Mouse (Mus musculus) right cerebral cortex, postnatal 36 days (tissue): ENCODE results near the gene Abhd14b.

ENCODE experiments used
- DNase-seq, 2 experiments: peaks; one replicate each; pipeline ENCODE4 v3.0.0; 2022; ENCODE audit warnings: low spot score in 2 of 2, mixed read lengths in 1 of 2

The Abhd14b gene

DNA sequence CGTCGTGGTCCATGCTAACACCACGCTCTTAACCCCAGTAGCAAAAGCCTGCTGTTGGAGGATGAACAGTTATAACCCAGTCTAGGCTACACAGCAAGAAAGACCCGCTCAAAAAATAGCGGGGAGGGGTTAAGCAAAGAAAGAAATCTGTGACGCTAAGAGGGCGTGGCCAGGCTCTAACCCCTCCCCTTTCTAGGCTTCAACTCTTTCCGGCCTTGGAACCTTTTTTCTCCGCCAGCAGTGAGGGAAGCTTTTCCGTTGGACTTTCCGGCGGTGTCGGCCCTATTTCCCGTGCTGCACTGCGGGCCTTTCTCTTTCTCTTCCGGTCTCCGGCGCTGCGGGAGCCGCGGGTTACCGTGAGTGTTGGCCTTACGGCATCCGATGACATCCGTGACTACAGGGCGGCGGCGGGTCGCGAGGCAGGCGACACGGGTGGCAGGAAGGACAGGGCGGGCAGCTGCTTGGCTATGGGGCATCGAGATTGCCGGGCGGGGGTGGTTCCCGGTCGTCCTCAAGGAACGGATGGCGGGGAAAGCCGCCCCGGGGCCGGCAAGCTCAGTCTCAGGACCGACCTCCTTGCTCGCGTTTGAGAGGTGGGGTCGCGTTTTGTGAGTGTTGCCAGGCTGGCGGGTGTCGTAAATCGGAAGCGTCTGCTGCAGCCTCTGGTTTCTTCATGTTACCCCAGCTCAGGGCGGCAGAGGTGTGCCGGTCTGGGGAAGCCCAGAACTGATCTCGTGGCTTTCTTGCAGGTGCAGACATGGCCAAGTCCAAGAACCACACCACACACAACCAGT lies 17.8 kb upstream of the Abhd14b start, which contains the start of gene Rpl29:
Rpl29 (plus strand) TSS at position 234 of the 794 bp plus-strand sequence.
- peak; percentile 87 to 89 for DNase-seq

DNA sequence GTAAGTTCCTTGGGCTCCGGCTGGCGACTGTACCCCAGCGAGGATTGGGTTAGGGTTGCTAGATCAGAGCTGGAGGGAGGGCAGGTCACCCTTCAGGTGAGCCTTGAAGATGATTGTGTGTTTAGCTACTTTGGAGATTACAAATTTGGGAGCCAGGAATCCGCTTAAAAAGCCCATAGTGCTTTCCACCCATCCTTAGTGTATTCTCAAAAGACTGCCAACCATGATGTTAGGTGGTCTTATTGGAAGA lies 17.3 kb upstream of the Abhd14b start:
- DNase-seq = no peak

DNA sequence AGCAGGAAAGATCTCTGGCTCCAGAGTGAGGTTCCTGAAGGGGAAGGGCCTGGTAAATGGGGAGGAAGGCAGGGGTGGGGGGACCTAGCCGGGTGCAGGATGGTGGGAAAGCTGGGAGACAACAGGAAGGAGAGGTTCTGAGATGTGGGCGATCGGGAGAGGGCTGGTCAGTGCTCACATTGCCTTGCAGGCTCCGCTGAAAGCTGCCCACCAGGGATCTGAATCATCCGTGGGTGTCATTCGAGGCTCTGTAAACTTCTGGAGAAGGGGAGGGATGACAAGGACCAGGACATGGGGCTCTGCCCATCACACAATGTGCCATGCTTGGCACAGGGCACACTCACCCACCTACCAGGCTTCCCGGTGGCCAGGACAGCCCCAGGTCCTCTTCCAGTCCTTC lies 13.9 kb upstream of the Abhd14b start:
- peak in 1 of 2 experiments; percentile 58 for DNase-seq

DNA sequence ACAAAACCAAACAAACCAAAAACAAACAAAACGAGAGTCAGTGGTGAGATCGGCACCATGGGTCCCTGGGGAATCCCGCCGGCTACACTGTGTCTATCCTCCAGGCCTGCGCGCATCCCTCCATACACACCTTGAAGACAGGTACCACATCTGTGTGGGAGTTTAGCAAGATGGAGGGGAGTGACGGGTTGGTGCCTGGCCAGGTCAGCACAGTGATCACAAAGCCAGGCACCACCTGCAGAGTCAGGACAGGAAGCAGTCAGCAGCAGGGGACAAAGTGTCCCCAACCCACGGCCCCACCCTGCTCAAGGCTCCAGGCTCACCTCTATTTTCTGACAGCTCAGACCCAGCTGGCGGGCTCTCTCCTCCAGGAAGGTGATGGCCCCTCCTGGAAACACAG lies 10.7 kb upstream of the Abhd14b start:
- DNase-seq = no peak

DNA sequence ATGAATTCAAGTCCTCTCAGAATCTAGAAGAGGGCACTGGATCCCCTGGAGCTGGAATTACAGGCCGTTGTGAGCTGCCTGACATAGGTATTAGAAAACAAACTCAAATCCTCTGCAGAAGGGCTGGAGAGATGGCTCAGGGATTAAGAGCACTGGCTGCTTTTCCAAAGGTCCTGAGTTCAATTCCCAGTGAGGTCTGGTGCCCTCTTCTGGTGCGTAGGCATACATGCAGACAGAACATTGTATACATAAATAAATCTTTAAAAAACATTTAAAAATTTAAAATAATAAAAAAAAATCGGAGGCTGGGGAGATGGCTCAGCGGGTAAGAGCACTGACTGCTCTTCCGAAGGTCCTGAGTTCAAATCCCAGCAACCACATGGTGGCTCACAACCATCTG lies 4.6 kb upstream of the Abhd14b start:
- no peak for DNase-seq

DNA sequence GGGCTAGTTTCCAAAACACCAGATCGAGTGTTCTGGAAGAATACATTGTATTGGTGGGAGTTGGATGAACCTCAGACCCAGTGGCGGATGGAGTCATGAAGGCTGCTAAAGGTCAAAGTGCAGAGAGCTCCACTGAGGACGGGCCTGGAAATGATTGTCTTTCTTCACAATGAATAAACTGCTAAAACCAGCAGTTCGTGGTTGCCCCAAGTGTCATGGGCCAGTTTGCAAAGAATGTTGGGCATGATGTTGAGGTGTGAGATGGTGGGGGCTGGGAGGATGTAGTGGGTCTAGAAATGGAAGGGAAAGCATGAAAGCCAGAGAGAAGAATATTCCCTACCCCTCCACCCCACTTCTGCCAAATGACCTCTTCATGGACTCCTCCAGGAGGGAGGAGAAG lies 2.4 kb upstream of the Abhd14b start:
- DNase-seq = no peak

DNA sequence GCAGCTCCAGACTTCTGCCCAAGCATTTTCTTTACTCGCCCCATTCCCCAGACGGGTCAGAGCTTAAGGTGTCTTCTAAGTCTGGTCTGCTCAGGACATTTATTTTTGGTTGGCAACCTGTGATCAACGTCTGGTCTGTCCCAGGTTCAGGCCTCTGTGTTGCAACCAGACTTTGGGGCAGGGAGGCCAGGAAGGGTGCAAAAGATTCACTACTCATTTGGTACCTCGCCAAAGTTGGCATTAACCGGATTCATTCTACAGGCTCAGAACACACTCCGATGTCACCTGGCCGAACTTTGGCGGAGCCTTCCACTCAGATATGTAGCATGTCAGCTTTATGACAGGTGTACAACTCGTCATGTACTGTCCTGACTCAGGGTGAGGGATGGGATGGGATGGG lies 692 bp downstream of the Abhd14b start:
- DNase-seq = no peak

DNA sequence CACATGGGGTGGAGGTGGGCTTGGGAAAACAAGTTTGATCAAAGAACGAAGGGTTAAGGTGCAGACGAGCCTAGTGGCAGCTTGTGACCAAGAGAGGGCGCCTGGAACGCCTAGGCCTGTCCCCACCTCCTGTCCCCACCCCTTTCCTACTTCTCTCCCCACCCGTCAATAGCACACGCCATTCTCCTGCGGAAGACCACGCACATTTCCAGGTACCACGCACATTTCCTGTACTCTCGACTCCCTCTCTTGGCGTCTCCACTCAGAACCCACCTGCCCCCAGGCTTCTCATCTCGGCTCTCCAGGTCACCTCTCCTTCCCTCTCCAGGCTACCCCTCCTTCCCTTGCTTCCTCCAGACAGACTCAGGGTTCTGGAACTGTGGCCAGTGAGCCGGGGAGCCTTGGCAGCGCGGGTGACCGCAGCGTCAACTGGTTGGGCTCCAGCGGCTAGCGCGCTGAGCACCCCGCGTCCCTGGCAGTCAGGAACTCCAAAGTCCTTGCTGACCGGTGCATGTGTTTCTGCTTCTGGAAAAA lies 1.3 kb downstream of the Abhd14b start:
- DNase-seq = peak; percentile 53 to 73

DNA sequence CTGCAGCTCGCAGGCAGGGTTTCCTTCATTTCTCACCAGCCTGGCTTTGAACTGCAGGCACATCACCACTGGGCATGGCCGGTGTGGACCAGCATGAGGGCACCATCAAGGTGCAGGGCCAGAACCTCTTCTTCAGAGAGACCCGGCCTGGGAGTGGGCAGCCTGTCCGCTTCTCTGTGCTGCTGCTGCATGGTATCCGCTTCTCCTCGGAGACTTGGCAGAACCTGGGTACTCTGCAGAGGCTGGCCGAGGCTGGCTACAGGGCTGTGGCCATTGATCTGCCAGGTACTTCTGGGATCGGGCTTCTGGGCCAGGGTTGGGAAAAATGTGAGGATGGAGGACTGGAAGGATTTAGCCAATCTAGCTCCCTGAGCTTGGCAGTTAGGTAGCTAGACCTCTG lies 2.7 kb downstream of the Abhd14b start:
- DNase-seq = no peak

DNA sequence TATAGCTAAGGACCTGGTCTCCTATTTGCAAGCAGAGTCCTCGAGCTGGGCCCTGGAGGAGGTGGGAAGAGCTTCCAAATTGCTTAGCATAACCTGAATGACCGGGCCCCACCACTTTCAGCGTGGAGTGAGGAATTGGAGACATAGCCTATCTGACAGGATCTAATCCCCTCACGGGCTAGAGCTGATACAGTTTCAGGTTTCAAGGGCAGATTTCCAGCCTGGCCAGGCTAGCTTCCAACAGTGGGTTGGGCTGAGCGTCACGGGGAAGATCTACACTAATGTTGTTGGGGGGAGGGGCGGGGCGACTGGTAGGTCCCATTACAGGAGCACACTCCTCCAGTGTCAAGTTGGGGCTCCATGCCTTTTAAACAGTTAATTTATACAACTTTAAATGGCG lies 3.4 kb downstream of the Abhd14b start:
- DNase-seq = no peak

DNA sequence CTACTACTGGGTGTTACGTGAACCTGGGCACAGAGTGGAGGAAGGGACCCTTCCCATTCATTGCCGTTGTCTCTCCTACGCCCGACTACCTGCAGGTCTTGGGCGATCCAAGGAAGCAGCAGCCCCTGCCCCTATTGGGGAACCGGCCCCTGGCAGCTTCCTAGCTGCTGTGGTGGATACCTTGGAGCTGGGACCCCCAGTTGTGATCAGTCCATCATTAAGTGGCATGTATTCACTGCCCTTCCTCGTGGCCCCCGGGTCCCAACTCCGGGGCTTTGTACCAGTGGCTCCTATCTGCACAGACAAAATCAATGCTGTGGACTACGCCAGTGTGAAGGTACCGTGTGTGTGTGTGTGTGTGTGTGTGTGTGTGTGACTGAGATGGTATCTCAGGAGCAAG lies 4.0 kb downstream of the Abhd14b start:
- DNase-seq = no peak

DNA sequence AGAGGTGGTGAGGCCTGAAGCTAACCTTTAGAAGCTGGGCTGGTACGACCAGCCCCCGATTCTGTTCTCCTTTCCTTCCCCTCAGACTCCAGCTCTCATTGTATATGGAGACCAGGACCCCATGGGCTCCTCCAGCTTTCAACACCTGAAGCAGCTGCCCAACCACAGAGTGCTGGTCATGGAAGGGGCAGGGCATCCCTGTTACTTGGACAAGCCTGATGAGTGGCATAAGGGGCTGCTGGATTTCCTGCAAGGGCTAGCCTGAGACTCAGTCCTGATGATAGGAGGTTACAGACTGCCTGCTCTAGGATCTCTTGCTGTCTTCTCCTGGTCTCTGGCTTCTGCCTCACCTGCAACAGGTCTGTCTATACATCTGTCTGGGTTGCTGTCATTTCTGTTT lies 4.6 kb downstream of the Abhd14b start:
- DNase-seq = no peak

DNA sequence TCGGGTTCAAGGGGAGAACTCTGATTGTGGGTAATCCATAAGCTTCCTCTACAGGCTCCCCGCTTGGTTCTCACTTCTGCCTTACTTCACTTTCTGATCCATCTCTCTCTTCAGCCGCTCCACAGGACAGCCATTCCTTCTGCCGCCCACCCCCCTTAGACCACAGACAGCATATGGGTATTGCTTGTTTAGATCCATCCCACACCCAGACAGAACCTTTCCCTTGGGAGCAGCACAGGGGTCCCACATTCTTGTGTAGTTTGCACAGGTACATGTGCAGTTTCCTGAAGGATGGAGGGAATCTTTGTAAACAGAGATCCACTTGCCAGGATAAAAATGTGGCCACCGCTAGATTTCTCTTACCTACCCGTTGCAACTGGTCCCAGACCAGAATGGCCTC lies 5.1 kb downstream of the Abhd14b start:
- no peak for DNase-seq

DNA sequence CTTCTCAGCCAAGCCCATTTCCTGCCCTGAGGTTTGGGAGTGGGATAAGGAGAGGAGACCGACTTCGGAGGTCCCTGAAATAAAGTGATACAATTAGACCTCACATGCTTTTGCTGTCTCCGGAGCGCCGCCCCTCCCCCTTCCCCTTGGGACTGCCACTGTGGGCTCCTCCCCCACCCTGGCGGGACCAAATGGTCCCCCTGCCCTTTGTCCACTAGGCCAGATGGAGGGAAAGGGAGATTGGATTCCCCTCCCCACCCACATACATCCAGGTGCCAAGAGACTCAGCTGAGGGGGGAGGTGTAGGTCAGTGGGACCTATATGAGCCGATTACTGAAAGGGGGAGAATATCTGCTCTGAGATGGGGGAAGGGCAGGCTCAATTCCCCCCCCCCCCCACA lies 5.6 kb downstream of the Abhd14b start:
- DNase-seq = no peak

DNA sequence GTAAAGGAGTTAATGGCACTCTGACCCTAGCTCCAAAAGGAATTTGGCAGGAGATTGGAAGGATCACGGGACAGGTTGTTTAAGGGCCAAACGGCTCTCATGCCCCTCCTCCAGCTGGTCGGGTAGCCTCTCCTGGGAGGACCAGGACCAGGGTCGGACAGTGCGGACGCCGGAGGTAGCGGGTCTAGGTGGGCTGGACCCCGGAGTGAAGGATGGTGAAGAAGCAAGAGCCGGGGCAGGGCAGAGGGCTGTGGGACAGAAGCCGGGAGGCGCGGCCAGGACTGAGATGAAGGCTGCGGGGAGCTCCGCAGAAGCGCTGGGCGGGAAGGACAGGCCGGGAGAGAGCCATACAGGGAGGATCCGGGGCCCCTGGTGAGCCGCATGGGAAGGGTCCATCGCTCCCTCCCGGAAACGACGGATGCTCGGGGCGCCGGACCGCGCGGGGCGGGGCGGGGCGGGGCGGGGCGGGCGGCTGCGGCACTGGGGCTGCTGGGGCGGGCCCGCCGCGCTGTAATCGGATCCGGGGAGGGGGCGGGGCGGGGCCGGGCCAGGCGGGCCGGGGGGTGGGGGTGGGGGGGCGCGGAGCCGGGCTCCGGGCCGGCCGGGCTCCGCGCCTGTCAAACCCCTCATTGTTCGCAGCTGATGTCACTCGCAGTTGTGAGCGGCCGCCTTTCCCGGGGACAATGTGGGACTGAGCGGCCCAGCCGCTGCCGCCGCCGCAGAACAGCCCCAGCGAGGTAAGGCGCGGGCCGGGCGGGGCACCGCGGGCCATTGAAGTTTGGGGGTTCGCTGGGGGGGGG lies 6.2 kb downstream of the Abhd14b start, which contains the start of gene Pcbp4:
Pcbp4 (plus strand) TSS at position 21 of the 800 bp plus-strand sequence.
- no peak for DNase-seq

DNA sequence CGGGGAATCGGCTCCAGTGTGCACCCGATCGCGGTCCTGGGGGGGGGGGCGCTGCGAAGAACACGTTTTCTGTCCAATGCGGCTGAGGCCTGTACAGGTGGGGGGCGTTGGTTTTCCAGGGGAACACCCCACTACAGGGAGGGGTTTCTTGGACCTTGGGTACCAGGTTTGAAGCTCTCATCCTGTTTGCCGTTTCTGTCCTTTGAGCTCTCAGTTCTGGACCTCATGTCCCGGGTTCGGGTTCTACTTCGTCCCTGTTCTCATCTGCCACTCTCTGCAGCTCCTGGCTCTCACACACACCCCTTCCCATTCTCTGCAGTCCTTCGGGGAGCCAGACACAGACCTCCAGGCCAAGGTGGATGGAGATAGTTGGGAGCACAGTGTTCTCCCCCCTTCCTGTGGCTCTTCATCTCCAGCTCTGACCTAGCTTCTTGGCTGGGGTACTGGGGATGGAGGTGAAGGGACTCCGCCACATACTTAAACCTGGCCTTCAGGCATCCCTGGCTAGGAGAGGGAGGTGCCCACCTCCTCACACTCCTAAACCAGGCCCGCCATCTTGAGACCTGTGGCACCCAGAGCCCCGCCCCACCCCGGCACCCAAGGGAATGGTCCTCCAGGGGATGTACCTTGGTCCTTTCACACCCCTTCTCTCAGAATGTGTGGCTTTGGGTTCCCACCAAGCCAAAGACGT lies 7.0 kb downstream of the Abhd14b start:
- DNase-seq = no peak

DNA sequence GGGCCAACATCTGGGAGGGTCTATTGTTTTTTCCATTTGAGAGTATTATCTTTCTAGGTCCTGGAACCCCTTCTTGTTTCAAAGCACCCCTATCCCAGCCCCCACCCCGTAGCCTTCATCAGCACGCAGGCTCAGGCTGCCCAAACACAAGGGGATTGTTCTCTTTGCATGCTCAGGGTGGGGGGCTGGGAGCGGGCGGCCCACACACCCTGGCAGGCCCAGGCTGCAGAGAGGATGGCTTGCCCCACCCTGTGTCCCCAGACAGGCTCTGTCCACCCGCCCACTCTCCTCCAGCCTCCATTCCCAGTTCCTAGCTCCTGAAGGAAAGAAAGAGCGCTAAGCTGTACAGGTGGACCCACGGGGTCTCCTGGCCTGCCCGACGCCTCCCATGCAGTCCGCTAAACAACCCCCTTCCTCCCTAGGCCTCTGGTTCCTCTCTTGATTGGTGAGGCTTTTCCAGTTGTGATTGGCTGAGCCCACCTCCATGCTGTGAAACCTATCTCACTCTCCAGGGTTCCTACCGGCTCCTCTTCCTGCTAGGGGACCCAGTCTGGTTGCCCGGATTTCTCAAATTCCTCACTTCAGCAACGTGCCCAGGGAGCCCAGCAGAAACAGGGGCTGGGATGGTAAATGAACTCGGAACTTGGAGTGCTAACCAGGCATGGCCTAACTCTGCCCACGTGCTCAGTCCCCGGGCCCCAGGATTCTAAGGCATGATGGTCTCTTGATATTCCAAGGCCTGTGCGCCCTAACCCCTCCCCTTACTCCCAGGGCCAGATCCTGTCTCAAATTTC lies 7.8 kb downstream of the Abhd14b start:
- DNase-seq = no peak

DNA sequence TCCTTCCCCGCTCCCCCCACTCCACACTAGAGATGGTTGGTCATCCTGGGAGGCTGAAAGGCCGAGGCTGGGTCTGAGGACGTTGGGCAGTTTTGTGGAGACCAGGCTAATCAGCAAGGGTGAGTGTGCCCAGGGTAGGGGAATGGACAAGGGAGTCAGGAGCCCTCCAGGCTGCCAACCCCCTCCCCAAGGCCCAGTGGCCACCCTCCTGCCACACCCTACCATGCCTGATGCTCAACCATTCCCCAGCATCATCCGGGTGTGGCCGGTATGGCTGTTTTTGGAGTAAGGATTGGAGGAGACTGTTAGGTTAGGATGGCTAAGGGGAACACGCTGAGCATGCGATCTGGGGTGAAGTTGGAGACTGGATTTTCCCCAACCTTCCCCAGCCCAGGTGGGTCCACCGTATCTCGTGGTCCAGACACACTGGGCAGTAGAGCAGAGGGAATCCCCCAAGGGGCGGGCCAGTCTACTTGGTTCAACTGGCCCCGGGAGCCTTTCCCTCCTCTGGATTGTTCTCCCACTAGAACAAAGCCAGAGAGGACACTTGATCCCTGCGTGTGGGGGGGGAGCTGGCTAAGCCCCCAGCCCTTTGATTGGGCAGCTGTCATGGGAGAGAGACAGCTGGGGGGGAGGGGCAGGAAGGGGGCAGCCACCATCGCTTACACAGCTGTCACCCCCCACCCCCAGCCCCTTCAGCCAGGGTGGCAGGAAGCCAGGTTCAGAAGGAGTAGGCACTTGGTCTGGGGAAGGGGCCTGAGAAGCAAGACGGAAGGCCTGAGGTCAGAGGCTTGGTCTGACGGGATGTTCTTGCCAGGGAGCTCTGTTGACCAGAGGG lies 9.3 kb downstream of the Abhd14b start:
- no peak for DNase-seq

DNA sequence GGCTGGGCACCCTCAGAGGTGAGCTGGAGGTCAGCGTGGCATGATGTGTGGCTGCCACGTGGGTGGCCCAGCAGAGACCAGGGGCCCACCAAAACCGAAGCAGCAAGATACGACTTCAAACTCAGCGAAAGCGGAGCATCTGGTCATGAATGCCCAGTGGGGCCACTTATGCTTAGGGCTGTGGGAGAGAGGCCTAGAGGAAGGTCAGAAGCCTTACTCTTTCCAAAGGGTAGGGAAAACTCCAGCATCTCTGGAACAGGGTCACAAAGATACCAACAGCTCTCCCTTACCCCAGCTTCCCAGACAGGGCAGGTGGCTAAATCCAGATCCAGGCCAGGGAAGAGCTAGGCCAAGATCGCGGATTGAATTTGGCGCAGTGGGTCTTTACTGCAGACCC lies 9.9 kb downstream of the Abhd14b start:
- DNase-seq = no peak

DNA sequence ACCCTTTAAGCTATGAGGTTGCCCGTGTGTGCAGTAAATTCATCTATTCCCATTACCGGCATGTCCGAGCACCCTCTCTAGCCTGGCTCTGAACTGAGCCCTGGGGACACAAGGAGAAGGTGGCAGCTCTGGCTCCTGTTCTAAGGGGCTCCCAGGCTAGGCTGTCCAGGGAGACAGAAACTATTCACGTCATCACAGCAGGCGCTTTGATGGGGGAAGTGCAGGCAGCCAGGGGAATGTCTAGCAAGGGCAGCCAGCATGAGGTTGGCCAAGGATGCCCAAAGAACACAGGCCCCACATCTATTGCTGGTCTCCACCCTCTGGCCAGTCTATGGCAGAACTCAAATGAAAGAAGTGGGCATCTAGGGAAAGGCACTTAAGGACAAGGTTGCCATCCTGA lies 10.7 kb downstream of the Abhd14b start:
- no peak for DNase-seq

DNA sequence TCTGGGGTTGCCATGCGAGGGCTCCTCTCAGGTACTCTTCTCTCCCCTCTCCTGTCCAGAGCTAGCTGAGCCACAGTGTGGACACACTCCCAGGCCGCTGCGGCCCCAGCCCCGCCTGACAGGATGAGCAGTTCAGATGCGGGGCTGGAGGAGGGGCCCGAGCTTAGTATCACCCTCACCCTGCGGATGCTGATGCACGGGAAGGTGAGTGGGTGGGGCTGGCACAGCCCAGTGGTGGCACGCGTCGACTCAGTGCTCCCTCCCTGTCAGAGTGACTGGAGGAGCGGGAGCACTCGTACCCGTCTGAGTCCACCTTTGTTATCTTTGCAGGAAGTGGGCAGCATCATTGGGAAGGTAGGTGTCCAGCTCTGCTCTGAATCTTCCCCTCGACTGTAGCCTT lies 12.7 kb downstream of the Abhd14b start:
- no peak for DNase-seq
